Mouse (Mus musculus) C2C12 (cell line): ENCODE measurements around the gene Il1rapl1. TPM values are rescaled to one million over a fixed set of nuclear protein-coding genes. Genes with fewer than 3 reads are reported as not detected.

ENCODE experiments used
- H3K27me3 ChIP-seq: one replicate; pipeline ENCODE4 v1.6.1; 2011; ENCODE audit not compliant: control insufficient read depth, insufficient read depth, insufficient read length
- H3K36me3 ChIP-seq: one replicate; pipeline ENCODE4 v1.6.1; 2011; ENCODE audit not compliant: control insufficient read depth, insufficient read depth
- H3K4me3 ChIP-seq: one replicate; pipeline ENCODE4 v1.5.1; 2011; ENCODE audit warnings: mild to moderate bottlenecking, control low read depth; ENCODE audit not compliant: poor library complexity, insufficient read depth, severe bottlenecking
- H3K79me2 ChIP-seq: one replicate; pipeline ENCODE4 v1.6.1; 2011; ENCODE audit not compliant: control insufficient read depth, insufficient read depth
- H3K79me3 ChIP-seq: one replicate; pipeline ENCODE4 v1.6.1; 2011; ENCODE audit warnings: low read depth, control low read depth
- H3ac ChIP-seq: one replicate; pipeline ENCODE3; 2011; ENCODE audit warnings: low read depth; ENCODE audit not compliant: control insufficient read depth, insufficient read length
- CEBPB ChIP-seq: IDR thresholded peaks from one replicate; pipeline ENCODE4 v1.6.1; 2011; ENCODE audit warnings: low read depth, mild to moderate bottlenecking, control low read depth, moderate library complexity
- CTCF ChIP-seq: IDR thresholded peaks from one replicate; pipeline ENCODE4 v1.5.1; 2011; ENCODE audit not compliant: control insufficient read depth, insufficient read depth, insufficient read length
- FOSL1 ChIP-seq: IDR thresholded peaks from one replicate; pipeline ENCODE4 v1.8.0; 2011; ENCODE audit warnings: mild to moderate bottlenecking, low read length; ENCODE audit not compliant: poor library complexity, insufficient read depth, severe bottlenecking
- MAX ChIP-seq: IDR thresholded peaks from one replicate; pipeline ENCODE4 v1.6.1; 2011; ENCODE audit warnings: mild to moderate bottlenecking, control low read depth
- MYOD1 ChIP-seq: IDR thresholded peaks from one replicate; pipeline ENCODE4 v1.6.1; 2011; ENCODE audit warnings: low read depth; ENCODE audit not compliant: control insufficient read depth, insufficient read length
- MYOG ChIP-seq: IDR thresholded peaks from one replicate; pipeline ENCODE4 v1.6.1; 2011; ENCODE audit not compliant: control insufficient read depth, insufficient read length; ENCODE audit errors: extremely low read depth
- USF1 ChIP-seq: IDR thresholded peaks from one replicate; pipeline ENCODE4 v1.6.1; 2011; ENCODE audit warnings: low read depth, mild to moderate bottlenecking, control low read depth, moderate library complexity
- polyA plus RNA-seq: library from polyadenylated mRNA; unstranded; fragments of >200 nt; fragmentation: generic; extraction: Trizol; gene quantifications from one replicate; pipeline ENCODE4 v1.2.1, GENCODE M21; 2012; ENCODE audit warnings: missing spikeins

Gene Il1rapl1
- polyA plus RNA-seq, 1 experiment = not detected

- no peak overlapping the region for H3ac ChIP-seq
- H3K79me3 ChIP-seq = no peaks in the 10 kb centered on the region
- H3K4me3 ChIP-seq = no peak overlapping the region
- no peaks in the 10 kb centered on the region for H3K79me2 ChIP-seq
- no peak for TF ChIP-seq MYOD1
- no peak for TF ChIP-seq MYOG
- TF ChIP-seq CTCF = no peak
- no peak for TF ChIP-seq MAX
- TF ChIP-seq FOSL1 = no peak
- TF ChIP-seq USF1 = no peak
- TF ChIP-seq CEBPB = no peak
- H3K27me3 ChIP-seq = no peaks in the 10 kb centered on the region
- H3K36me3 ChIP-seq = no peaks in the 10 kb centered on the region
These were observed 1.9 kb downstream of the Il1rapl1 start for GRCm38 (mm10) chrX:88113561-88113960.

GRCm38 (mm10) chrX:88112254-88112653 is 3.2 kb downstream of the Il1rapl1 start:
- Histone ChIP-seq H3K27me3 (no peaks in the 10 kb centered on the region), H3K79me2 (no peaks in the 10 kb centered on the region), H3ac (no peak overlapping the region), H3K36me3 (no peaks in the 10 kb centered on the region), H3K79me3 (no peaks in the 10 kb centered on the region), H3K4me3 (no peak overlapping the region)
- TF ChIP-seq MYOD1 (no peak), FOSL1 (no peak), CTCF (no peak), MAX (no peak), CEBPB (no peak), USF1 (no peak), MYOG (no peak)

- Histone ChIP-seq H3K79me2 (no peaks in the 10 kb centered on the region), H3K36me3 (no peaks in the 10 kb centered on the region), H3K4me3 (no peak overlapping the region), H3ac (no peak overlapping the region), H3K27me3 (no peaks in the 10 kb centered on the region), H3K79me3 (no peaks in the 10 kb centered on the region)
- TF ChIP-seq FOSL1 = no peak
- no peak for TF ChIP-seq MYOG
- TF ChIP-seq MAX = no peak
- no peak for TF ChIP-seq CEBPB
- no peak for TF ChIP-seq USF1
- TF ChIP-seq CTCF = no peak
- no peak for TF ChIP-seq MYOD1
These were observed 5.7 kb downstream of the Il1rapl1 start for GRCm38 (mm10) chrX:88109733-88110132.

- Histone ChIP-seq H3K36me3 (no peaks in the 10 kb centered on the region), H3ac (no peak overlapping the region), H3K27me3 (no peaks in the 10 kb centered on the region), H3K4me3 (no peak overlapping the region), H3K79me3 (no peaks in the 10 kb centered on the region), H3K79me2 (no peaks in the 10 kb centered on the region)
- TF ChIP-seq MYOD1 = no peak
- no peak for TF ChIP-seq USF1
- TF ChIP-seq MAX = no peak
- TF ChIP-seq MYOG = no peak
- TF ChIP-seq CTCF = no peak
- TF ChIP-seq CEBPB = no peak
- no peak for TF ChIP-seq FOSL1
These were observed 21.4 kb downstream of the Il1rapl1 start for GRCm38 (mm10) chrX:88093936-88094569.

- Histone ChIP-seq H3K79me2 (no peaks in the 10 kb centered on the region), H3ac (no peak overlapping the region), H3K36me3 (no peaks in the 10 kb centered on the region), H3K4me3 (no peak overlapping the region), H3K27me3 (no peaks in the 10 kb centered on the region), H3K79me3 (no peaks in the 10 kb centered on the region)
- no peak for TF ChIP-seq CTCF
- no peak for TF ChIP-seq MAX
- no peak for TF ChIP-seq CEBPB
- TF ChIP-seq USF1 = no peak
- no peak for TF ChIP-seq FOSL1
- no peak for TF ChIP-seq MYOG
- TF ChIP-seq MYOD1 = no peak
These were observed 25.6 kb downstream of the Il1rapl1 start for GRCm38 (mm10) chrX:88089873-88090272.

- TF ChIP-seq FOSL1 (no peak), MYOG (no peak), USF1 (no peak), MAX (no peak), MYOD1 (no peak), CTCF (no peak), CEBPB (no peak)
- H3K27me3 ChIP-seq = no peaks in the 10 kb centered on the region
These were observed 42.6 kb downstream of the Il1rapl1 start for GRCm38 (mm10) chrX:88072741-88073419.

More at GRCm38 (mm10) chrX:88072741-88073419, 42.6 kb downstream of the Il1rapl1 start:
- H3K4me3 ChIP-seq = no peak overlapping the region
- no peaks in the 10 kb centered on the region for H3K79me2 ChIP-seq
- H3K36me3 ChIP-seq = no peaks in the 10 kb centered on the region
- no peak overlapping the region for H3ac ChIP-seq
- no peaks in the 10 kb centered on the region for H3K79me3 ChIP-seq
